Mouse (Mus musculus) megakaryocyte, embryonic 14.5 days (primary cell): ENCODE measurements at regions not wholly inside any gene's neighbourhood (a gene's known extent, or its start where the extent isn't known, plus 50 kb on each side); places are given as distances from the start of the nearest gene placed in this dataset.

Source experiments
- FLI1 ChIP-seq: IDR thresholded peaks from 2 replicates; pipeline ENCODE4 v1.6.1; 2012; ENCODE audit warnings: low read length, inconsistent platforms, mixed read lengths
- GATA1 ChIP-seq: IDR thresholded peaks from 3 replicates; pipeline ENCODE4 v1.6.1; 2012; ENCODE audit warnings: mixed read lengths, low read length, inconsistent platforms, borderline replicate concordance

DNA sequence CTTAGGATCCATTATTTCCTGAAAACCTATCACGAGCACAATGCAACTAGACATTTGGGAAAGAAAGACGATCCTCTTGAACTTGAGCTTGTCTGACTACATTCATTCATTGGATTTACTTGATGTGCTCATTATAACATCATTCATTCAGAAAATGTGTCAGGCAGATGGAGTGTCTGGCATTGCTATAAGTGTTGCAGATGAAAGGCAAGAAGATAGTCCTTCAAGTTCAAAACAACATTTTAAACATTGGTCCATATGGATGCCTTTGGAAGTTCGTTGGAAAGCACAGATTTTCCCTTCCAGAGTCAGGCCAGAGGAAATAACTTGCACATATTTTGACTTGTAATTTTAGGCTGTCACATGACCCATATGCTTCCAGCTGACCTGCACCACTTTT, 255.2 kb upstream of the Rbfox1 start:
- TF ChIP-seq GATA1 = no peak
- no peak for TF ChIP-seq FLI1
